Mouse (Mus musculus) hindbrain, embryonic 15.5 days (tissue): ENCODE results near the gene Sox15. TPM values are rescaled to one million over a fixed set of nuclear protein-coding genes. Genes with fewer than 3 reads are reported as not detected.
"Not testable (repeated sequence)": the region's sequence is repeated elsewhere in the genome, so short reads cannot be mapped to it uniquely, and the experiment has no call there.

Experiments
- ATAC-seq: fragments of 200-750 bp; cut with Nextera tagmentation; 2 replicates; pipeline ENCODE4 v1.8.0; 2017; ENCODE audit warnings: low read depth, moderate number of reproducible peaks, moderate TSS enrichment; ENCODE audit not compliant: low FRiP score
- H3K27ac ChIP-seq: fragments of 300-500 bp; sonication (generic); replicated peaks from 2 replicates; pipeline ENCODE4 v1.5.1; 2015; ENCODE audit warnings: mild to moderate bottlenecking, inconsistent platforms
- H3K27me3 ChIP-seq: fragments of 300-500 bp; sonication (generic); 2 replicates; pipeline ENCODE4 v1.6.1; 2015; ENCODE audit warnings: control low read depth, inconsistent platforms
- H3K36me3 ChIP-seq: fragments of 300-500 bp; sonication (generic); 2 replicates; pipeline ENCODE4 v1.6.1; 2015; ENCODE audit warnings: control low read depth, inconsistent platforms
- H3K4me1 ChIP-seq: fragments of 300-500 bp; sonication (generic); replicated peaks from 2 replicates; pipeline ENCODE4 v1.6.1; 2015; ENCODE audit warnings: control low read depth, inconsistent platforms
- H3K4me2 ChIP-seq: fragments of 300-500 bp; sonication (generic); 2 replicates; pipeline ENCODE4 v1.6.1; 2015; ENCODE audit warnings: moderate library complexity, mild to moderate bottlenecking, inconsistent platforms
- H3K4me3 ChIP-seq: fragments of 300-500 bp; sonication (generic); 2 replicates; pipeline ENCODE4 v1.5.1; 2015; ENCODE audit warnings: mild to moderate bottlenecking, inconsistent platforms
- H3K9ac ChIP-seq: fragments of 300-500 bp; sonication (generic); 2 replicates; pipeline ENCODE4 v1.6.1; 2015; ENCODE audit warnings: inconsistent platforms
- H3K9me3 ChIP-seq: fragments of 300-500 bp; sonication (generic); 2 replicates; pipeline ENCODE4 v1.6.1; 2016; ENCODE audit warnings: control low read depth, inconsistent platforms
- WGBS: fragments of 180-500 bp; shearing (Covaris S2); methylation state at CpG from one replicate; pipeline ENCODE4 v1.1.7; 2015; 5-methylcytosine and 5-hydroxymethylcytosine counted together
- microRNA counts: library from miRNA; unstranded; fragments of <30 nt; microRNA quantifications from one replicate; lab custom pipeline; 2016
- microRNA-seq: library from miRNA; unstranded; fragments of <30 nt; microRNA quantifications from one replicate; pipeline ENCODE4, GENCODE M21; 2016
- polyA plus RNA-seq: library from polyadenylated mRNA; unstranded; fragments of >200 nt; fragmentation: Nextera tagmentation; extraction: Ambion mirVana; gene quantifications from 2 replicates; pipeline ENCODE4 v1.2.1, GENCODE M21; 2015

The Sox15 gene
- polyA plus RNA-seq, 1 experiment from 2014 or later, result not detected

DNA sequence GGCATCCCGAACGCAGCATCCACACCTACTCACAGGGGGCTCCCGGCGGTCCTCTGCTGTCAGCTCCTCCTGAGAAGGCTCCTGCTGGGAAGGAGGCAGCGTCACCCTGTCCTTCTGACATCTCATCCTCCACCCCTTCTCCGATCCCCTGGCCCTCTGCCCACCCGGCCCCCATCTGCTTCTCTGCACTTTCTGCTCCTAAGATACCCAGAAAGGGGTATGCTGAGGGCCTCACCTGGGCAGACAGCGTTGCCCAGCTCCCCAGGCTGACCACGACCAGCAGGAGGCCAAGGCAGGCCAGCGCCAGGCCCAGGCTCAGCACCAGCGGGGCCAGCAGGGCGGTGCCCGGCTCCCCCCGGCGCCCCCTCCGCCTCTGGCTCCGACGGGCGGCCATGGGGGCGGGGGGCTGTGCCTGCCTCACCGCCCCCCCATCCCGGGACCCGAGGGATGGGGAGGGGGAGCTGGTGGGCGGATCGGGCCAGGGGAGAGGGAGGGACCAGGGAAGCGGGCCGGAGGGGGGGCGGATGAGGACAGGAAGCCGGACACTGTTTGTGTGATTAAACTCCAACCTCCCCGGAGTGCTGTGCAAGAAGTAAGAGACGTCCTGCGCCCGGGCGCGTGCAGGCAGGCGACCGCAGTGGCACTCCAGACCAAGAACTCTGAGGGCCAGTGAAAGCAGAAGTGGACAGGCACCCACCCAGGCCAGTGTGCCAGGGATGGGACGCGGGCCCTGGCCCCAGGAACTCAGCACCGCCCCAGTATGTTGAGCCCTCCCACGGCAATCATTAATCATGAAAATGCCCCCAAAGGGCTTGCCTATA is 40.5 kb downstream of the Sox15 start, which contains the start of the genes Tnfsf12 and Tnfsfm13:
Gene Tnfsf12, minus strand, starts transcription at position 489 of the 821 bp plus-strand sequence.
Gene Tnfsfm13, minus strand, starts transcription at position 738 of the 821 bp plus-strand sequence.
- peak within 1 kb of the TSS; percentile 47 for H3K4me3 ChIP-seq
- WGBS, result 1% methylated on average over 40 of the region's 41 CpGs
- H3K4me2 ChIP-seq, result peak within 1 kb of the TSS; percentile 97
- peak; percentile 66 for ATAC-seq
- peak within 1 kb of the TSS; percentile 79 for H3K9ac ChIP-seq
- peaks cover 15% of the 10 kb centered on the region for H3K4me1 ChIP-seq
- no peaks in the 10 kb centered on the region for H3K27me3 ChIP-seq
- H3K36me3 ChIP-seq, result no peaks in the 10 kb centered on the region
- H3K27ac ChIP-seq, result peak within 1 kb of the TSS; percentile 61
- H3K9me3 ChIP-seq, result no peaks in the 10 kb centered on the region

DNA sequence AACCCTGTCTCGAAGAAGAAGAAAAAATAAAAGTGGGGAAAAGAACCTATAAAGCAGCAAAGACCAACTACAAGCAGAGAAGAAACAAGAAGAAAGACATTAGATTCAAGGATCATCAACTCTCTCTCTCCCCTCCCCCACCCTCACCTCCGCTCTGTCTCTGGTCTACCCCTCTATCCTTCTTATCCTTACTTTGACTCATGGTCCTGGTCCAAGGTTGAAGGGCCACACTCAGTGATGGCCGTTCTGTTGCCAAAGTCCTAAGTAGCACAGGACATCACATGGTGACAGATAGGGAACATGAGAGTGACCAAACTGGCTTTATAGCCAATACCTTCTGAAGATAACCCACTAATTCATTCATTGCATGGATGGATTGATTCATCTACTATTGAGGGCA is 42.3 kb downstream of the Sox15 start:
- no peak overlapping the region for H3K4me3 ChIP-seq
- no peaks in the 10 kb centered on the region for H3K9me3 ChIP-seq
- no peaks in the 10 kb centered on the region for H3K36me3 ChIP-seq
- H3K9ac ChIP-seq, result no peak overlapping the region
- 94% methylated on average over 3 of the region's 3 CpGs for WGBS
- H3K4me2 ChIP-seq, result no peak overlapping the region
- H3K27ac ChIP-seq, result no peak overlapping the region
- no peaks in the 10 kb centered on the region for H3K27me3 ChIP-seq
- ATAC-seq, result no peak
- H3K4me1 ChIP-seq, result peaks cover 15% of the 10 kb centered on the region

- no peaks in the 10 kb centered on the region for H3K27me3 ChIP-seq
- no peaks in the 10 kb centered on the region for H3K9me3 ChIP-seq
- ATAC-seq, result no peak
- no peak overlapping the region for H3K9ac ChIP-seq
- peaks cover 15% of the 10 kb centered on the region for H3K4me1 ChIP-seq
- no peak overlapping the region for H3K4me2 ChIP-seq
- WGBS, result 69% methylated on average over 5 of the region's 5 CpGs
- no peak overlapping the region for H3K27ac ChIP-seq
- H3K36me3 ChIP-seq, result no peaks in the 10 kb centered on the region
- H3K4me3 ChIP-seq, result no peak overlapping the region
Observed at GRCm38 (mm10) chr11:69698574-69698973, 43.5 kb downstream of the Sox15 start.

DNA sequence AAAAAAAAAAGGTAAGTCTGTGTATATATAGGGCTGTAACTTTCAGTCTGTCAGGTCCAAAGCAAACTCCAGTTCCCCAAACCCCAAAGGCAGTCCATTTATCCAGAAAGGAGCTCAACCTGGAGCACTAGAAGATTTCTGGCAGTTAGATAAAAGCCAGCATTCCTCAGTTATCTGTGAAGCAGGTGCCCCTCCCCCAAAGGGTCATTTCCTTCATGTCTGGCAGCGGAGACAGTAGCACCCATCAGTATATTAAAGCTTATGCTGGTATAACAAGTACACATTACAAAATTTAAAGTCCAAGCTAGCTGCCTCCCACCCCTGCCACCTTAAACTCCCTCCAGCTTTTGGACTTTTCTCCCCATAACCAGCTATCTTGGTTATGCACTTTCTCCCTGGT is 44.5 kb downstream of the Sox15 start:
- H3K9me3 ChIP-seq, result no peaks in the 10 kb centered on the region
- 76% methylated on average over 1 of the region's 1 CpGs for WGBS
- no peak for ATAC-seq
- H3K4me1 ChIP-seq, result peaks cover 15% of the 10 kb centered on the region
- no peaks in the 10 kb centered on the region for H3K27me3 ChIP-seq
- H3K27ac ChIP-seq, result no peak overlapping the region
- H3K4me3 ChIP-seq, result no peak overlapping the region
- no peak overlapping the region for H3K9ac ChIP-seq
- no peak overlapping the region for H3K4me2 ChIP-seq
- no peaks in the 10 kb centered on the region for H3K36me3 ChIP-seq

GRCm38 (mm10) chr11:69702886-69703285 is 47.8 kb downstream of the Sox15 start:
- H3K4me2 ChIP-seq, H3K4me1 ChIP-seq, H3K27me3 ChIP-seq, H3K9me3 ChIP-seq, H3K4me3 ChIP-seq, H3K9ac ChIP-seq, H3K36me3 ChIP-seq, H3K27ac ChIP-seq, ATAC-seq: not testable (repeated sequence)
- WGBS, result 97% methylated on average over 10 of the region's 10 CpGs

- H3K4me1 ChIP-seq, H3K27me3 ChIP-seq, H3K4me2 ChIP-seq, H3K9me3 ChIP-seq, H3K27ac ChIP-seq, ATAC-seq, H3K4me3 ChIP-seq, H3K9ac ChIP-seq, H3K36me3 ChIP-seq: not testable (repeated sequence)
- WGBS, result 68% methylated on average over 3 of the region's 3 CpGs
Observed at GRCm38 (mm10) chr11:69703381-69703780, 48.3 kb downstream of the Sox15 start.

GRCm38 (mm10) chr11:69703814-69704612 is 48.9 kb downstream of the Sox15 start:
- Histone ChIP-seq H3K27me3 (no peaks in the 10 kb centered on the region), H3K4me2 (no peak overlapping the region), H3K4me1 (peaks cover 5% of the 10 kb centered on the region; the same call in 1 of the 2 replicates), H3K9ac (no peak overlapping the region), H3K36me3 (no peaks in the 10 kb centered on the region), H3K9me3 (no peaks in the 10 kb centered on the region), H3K27ac (no peak overlapping the region), H3K4me3 (no peak overlapping the region)
- WGBS, result 63% methylated on average over 8 of the region's 8 CpGs
- no peak for ATAC-seq

DNA sequence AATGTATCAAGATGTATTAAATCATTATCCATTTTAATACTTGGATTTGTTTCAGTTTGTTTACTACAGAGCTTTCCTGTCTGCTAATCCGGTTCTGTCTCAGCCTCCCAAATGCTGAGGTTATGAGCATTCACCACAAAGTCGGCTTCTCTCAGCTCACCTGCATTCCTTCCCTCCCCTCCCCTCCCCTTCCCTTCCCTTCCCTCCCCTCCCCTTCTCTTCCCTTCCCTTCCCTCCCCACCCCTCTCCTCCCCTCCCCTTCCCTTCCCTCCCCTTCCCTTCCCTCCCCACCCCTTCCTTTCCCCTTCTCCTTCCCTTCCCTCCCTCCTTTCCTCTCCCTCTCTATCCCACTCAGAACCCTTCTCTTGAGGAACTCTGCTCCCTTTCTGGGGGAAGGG is 49.5 kb downstream of the Sox15 start:
- Histone ChIP-seq H3K36me3 (no peaks in the 10 kb centered on the region), H3K27ac (no peak overlapping the region), H3K4me2 (no peak overlapping the region), H3K9me3 (no peaks in the 10 kb centered on the region), H3K27me3 (no peaks in the 10 kb centered on the region), H3K4me3 (no peak overlapping the region), H3K4me1 (peaks cover 8% of the 10 kb centered on the region; the same call in 1 of the 2 replicates), H3K9ac (no peak overlapping the region)
- 53% methylated on average over 2 of the region's 2 CpGs for WGBS
- no peak for ATAC-seq

MicroRNAs within 50 kb of the gene (microRNA counts, 519-probe panel; counts per million panel counts)
- microRNA mmu-miR-1934 (lab: Ali Mortazavi, UCI) (not detected), microRNA mmu-miR-467f (lab: Ali Mortazavi, UCI) (2,550 counts per million, percentile 41 among the panel's probes with 10 or more counts)

Small RNAs within 50 kb of the gene (microRNA-seq; reads per million reads assigned to microRNA genes)
- gene Mir1934 (2.2 reads per million, percentile 3 among the genes with 10 or more reads in this experiment), gene Mir467f (not detected)

Other genes starting within 250 kb of the Sox15 start
- gene Kdm6b, start 241.6 kb upstream of the Sox15 start, polyA plus RNA-seq, result 33.7 and 34.9 TPM in 2 replicates
- 3.4 and 4.0 TPM in 2 replicates for gene Dnah2, start 106.2 kb upstream of the Sox15 start, polyA plus RNA-seq
- 134 and 160 TPM in 2 replicates for gene Efnb3, start 95.1 kb upstream of the Sox15 start, polyA plus RNA-seq
- 19.6 and 20.6 TPM in 2 replicates for gene Wrap53, start 75.1 kb upstream of the Sox15 start, polyA plus RNA-seq
- 61.1 and 64.2 TPM in 2 replicates for gene Trp53, start 75.0 kb upstream of the Sox15 start, polyA plus RNA-seq
- gene Atp1b2, start 49.4 kb upstream of the Sox15 start, polyA plus RNA-seq, result 71.9 and 89.4 TPM in 2 replicates
- not detected in 2 replicates for gene Shbg, start 37.4 kb upstream of the Sox15 start, polyA plus RNA-seq
- gene Sat2, start 33.3 kb upstream of the Sox15 start, polyA plus RNA-seq, result 22.5 and 23.9 TPM in 2 replicates
- gene Fxr2, start 22.3 kb upstream of the Sox15 start, polyA plus RNA-seq, result 41.3 and 41.5 TPM in 2 replicates
- gene Mpdu1, start 7.3 kb downstream of the Sox15 start, polyA plus RNA-seq, result 101 and 108 TPM in 2 replicates
- gene Cd68, start 10.8 kb downstream of the Sox15 start, polyA plus RNA-seq, result 10.3 and 12.2 TPM in 2 replicates
- gene Eif4a1, start 17.1 kb downstream of the Sox15 start, polyA plus RNA-seq, result 476 and 491 TPM in 2 replicates
- 101 and 103 TPM in 2 replicates for gene Senp3, start 26.8 kb downstream of the Sox15 start, polyA plus RNA-seq
- gene Tnfsf13, start 30.5 kb downstream of the Sox15 start, polyA plus RNA-seq, result 0.61 and 0.76 TPM in 2 replicates
- gene Tnfsf12, start 40.5 kb downstream of the Sox15 start, polyA plus RNA-seq, result 3.5 and 5.0 TPM in 2 replicates
- 1.2 and 1.9 TPM in 2 replicates for gene Tnfsfm13, start 40.8 kb downstream of the Sox15 start, polyA plus RNA-seq
- 15.6 and 16.6 TPM in 2 replicates for gene Polr2a, start 103.3 kb downstream of the Sox15 start, polyA plus RNA-seq
- gene Slc35g3, start 106.7 kb downstream of the Sox15 start, polyA plus RNA-seq, result 0.51 and 0.66 TPM in 2 replicates
- 5.2 and 5.3 TPM in 2 replicates for gene Zbtb4, start 110.6 kb downstream of the Sox15 start, polyA plus RNA-seq
- 1.2 and 2.2 TPM in 2 replicates for gene Chrnb1, start 140.6 kb downstream of the Sox15 start, polyA plus RNA-seq
- gene Fgf11, start 146.5 kb downstream of the Sox15 start, polyA plus RNA-seq, result 5.7 and 7.1 TPM in 2 replicates
- 1.1 and 2.0 TPM in 2 replicates for gene Tmem102, start 150.3 kb downstream of the Sox15 start, polyA plus RNA-seq
- not detected in 2 replicates for gene Gm39566, start 160.0 kb downstream of the Sox15 start, polyA plus RNA-seq
- gene Spem2, start 163.2 kb downstream of the Sox15 start, polyA plus RNA-seq, result not detected in 2 replicates
- 0.21 and 0.34 TPM in 2 replicates for gene Spem1, start 166.9 kb downstream of the Sox15 start, polyA plus RNA-seq
- 20.9 and 21.0 TPM in 2 replicates for gene Nlgn2, start 182.5 kb downstream of the Sox15 start, polyA plus RNA-seq
- gene Tmem256, start 183.2 kb downstream of the Sox15 start, polyA plus RNA-seq, result 375 and 391 TPM in 2 replicates
- 46.0 and 47.5 TPM in 2 replicates for gene Plscr3, start 191.1 kb downstream of the Sox15 start, polyA plus RNA-seq
- gene Tnk1, start 203.4 kb downstream of the Sox15 start, polyA plus RNA-seq, result 0.10 and 0.12 TPM in 2 replicates
- gene Tmem95, start 222.7 kb downstream of the Sox15 start, polyA plus RNA-seq, result not detected in 2 replicates
- gene Kctd11, start 226.1 kb downstream of the Sox15 start, polyA plus RNA-seq, result 2.0 and 2.4 TPM in 2 replicates
- 0.52 and 0.58 TPM in 2 replicates for gene Acap1, start 240.2 kb downstream of the Sox15 start, polyA plus RNA-seq
- 8.8 TPM in 2 replicates for gene 2810408A11Rik, start 245.7 kb downstream of the Sox15 start, polyA plus RNA-seq
- 16.6 and 19.9 TPM in 2 replicates for gene Neurl4, start 245.8 kb downstream of the Sox15 start, polyA plus RNA-seq